Mouse (Mus musculus): ENCODE measurements around the gene Casc4.

GRCm38 (mm10) chr2:121895261-121895660 is 28.5 kb downstream of the Casc4 start:
- no peak for TF ChIP-seq CTCF (IDR thresholded peaks at IDR 0.05; ENCODE audit: low read depth)
- TF ChIP-seq EP300 (IDR thresholded peaks at IDR 0.05; ENCODE audit: low read depth): no peak
